Mouse (Mus musculus) common myeloid progenitor, adult 5-6 weeks (primary cell): ENCODE measurements around the gene Tacr1. TPM values are rescaled to one million over a fixed set of nuclear protein-coding genes. Genes with fewer than 3 reads are reported as not detected.
"Not testable (repeated sequence)": the region's sequence is repeated elsewhere in the genome, so short reads cannot be mapped to it uniquely, and the experiment has no call there.

Experiments used
- ATAC-seq: replicated peaks from 2 replicates; pipeline ENCODE4 v1.8.0; 2016; ENCODE audit warnings: low read depth, mild to moderate bottlenecking, moderate TSS enrichment, inconsistent platforms; ENCODE audit not compliant: poor library complexity, severe bottlenecking
- total RNA-seq: library from RNA; stranded (forward); fragments of 200-1000, 187-1606 nt; gene quantifications from 2 replicates; pipeline ENCODE4 v1.2.3, GENCODE M21; 2017

Gene Tacr1
- 0.18 TPM in 1 of 2 replicates, not detected in the other for total RNA-seq

- ATAC-seq: no peak
Observed at GRCm38 (mm10) chr6:82401595-82402451, at the start of gene Tacr1. TSS of gene Tacr1 (plus strand) at chr6:82402334.

GRCm38 (mm10) chr6:82376144-82376543 is 26.0 kb upstream of the Tacr1 start:
- no peak for ATAC-seq

- ATAC-seq: no peak
Observed at GRCm38 (mm10) chr6:82383556-82383955, 18.6 kb upstream of the Tacr1 start.

GRCm38 (mm10) chr6:82402501-82403495 is 664 bp downstream of the Tacr1 start:
- peak; percentile 54; the same call in 1 of the 2 replicates for ATAC-seq

GRCm38 (mm10) chr6:82418367-82418766 is 16.2 kb downstream of the Tacr1 start:
- ATAC-seq: no peak

GRCm38 (mm10) chr6:82420222-82420621 is 18.1 kb downstream of the Tacr1 start:
- no peak for ATAC-seq

- no peak for ATAC-seq
Observed at GRCm38 (mm10) chr6:82428890-82429289, 26.8 kb downstream of the Tacr1 start.

- no peak for ATAC-seq
Observed at GRCm38 (mm10) chr6:82429766-82430165, 27.6 kb downstream of the Tacr1 start.

GRCm38 (mm10) chr6:82437174-82437573 is 35.0 kb downstream of the Tacr1 start:
- ATAC-seq: no peak

- ATAC-seq: not testable (repeated sequence)
Observed at GRCm38 (mm10) chr6:82452206-82453095, 50.3 kb downstream of the Tacr1 start.

- no peak for ATAC-seq
Observed at GRCm38 (mm10) chr6:82455245-82455644, 53.1 kb downstream of the Tacr1 start.

GRCm38 (mm10) chr6:82457163-82457763 is 55.1 kb downstream of the Tacr1 start:
- no peak for ATAC-seq

GRCm38 (mm10) chr6:82458762-82459389 is 56.7 kb downstream of the Tacr1 start:
- no peak for ATAC-seq

- peak; percentile 99 for ATAC-seq
Observed at GRCm38 (mm10) chr6:82463171-82463570, 61.0 kb downstream of the Tacr1 start.

- ATAC-seq: no peak
Observed at GRCm38 (mm10) chr6:82474477-82474876, 72.3 kb downstream of the Tacr1 start.

GRCm38 (mm10) chr6:82483842-82484241 is 81.7 kb downstream of the Tacr1 start:
- no peak for ATAC-seq

GRCm38 (mm10) chr6:82494481-82494880 is 92.3 kb downstream of the Tacr1 start:
- no peak for ATAC-seq

GRCm38 (mm10) chr6:82510843-82511416 is 108.8 kb downstream of the Tacr1 start:
- no peak for ATAC-seq
